Mouse (Mus musculus): ENCODE measurements at regions not wholly inside any gene's neighbourhood (a gene's known extent, or its start where the extent isn't known, plus 50 kb on each side); places are given as distances from the start of the nearest gene placed in this dataset.
A peak's percentile ranks its signal among the peaks of the same experiment; 100 is the strongest.

DNA sequence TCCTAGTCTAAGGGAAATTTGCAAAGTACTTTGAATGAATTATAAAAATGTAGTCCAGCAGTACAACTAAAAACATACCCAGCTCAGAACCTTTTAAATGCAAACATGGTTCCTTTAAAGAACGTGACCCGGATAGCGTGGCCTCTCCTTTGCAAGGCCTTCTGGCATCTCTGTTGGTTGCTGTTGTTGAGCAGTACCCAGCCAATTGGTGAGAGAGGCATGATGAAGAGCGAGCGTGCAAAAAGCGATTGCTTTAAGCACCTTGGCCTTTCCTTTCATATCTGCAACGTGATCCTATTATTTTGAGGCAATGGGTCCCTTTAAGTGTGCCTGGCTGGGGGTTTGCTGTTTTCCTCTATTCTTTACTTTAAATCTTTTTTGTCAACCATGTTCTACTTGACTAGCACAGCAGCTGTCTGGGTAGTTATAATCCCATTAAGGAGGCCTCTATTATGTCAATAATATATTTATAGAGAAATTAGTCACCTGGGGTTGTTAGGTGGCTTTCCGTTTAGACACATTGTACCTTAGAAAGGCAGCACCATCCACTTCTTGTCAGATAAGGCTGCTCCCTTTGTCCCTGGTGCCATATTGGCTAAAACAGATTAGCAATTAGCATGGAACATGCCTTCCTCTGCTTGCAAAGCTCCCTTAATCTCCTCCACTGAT lies 141.5 kb upstream of the Jag1 start:
- DNase-seq (ENCODE audit: low read depth, low spot score): no peak

DNA sequence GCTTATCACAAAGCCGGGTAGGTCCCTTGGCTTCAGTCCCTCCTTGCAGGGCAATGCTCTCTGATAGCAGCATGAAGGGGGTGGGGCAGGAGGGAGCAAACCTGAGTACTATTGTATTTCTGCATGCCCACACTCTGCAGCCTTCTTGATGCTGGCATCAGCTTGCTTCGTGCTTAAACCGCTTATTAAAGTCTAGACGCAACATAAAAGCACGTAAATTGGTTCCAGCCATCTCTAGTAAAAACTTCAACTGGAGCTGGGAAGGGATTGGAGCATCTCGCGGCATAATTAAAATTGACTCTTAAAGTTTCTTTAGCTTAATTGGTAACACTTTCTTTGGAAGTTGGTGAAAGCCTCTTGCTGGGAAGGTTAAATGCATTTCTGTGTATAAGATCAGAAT lies 131.5 kb upstream of the Jag1 start:
- no peak for DNase-seq (ENCODE audit: low read depth, low spot score)

- DNase-seq (ENCODE audit: low read depth, low spot score): no peak
Observed at GRCm38 (mm10) chr2:137244370-137244769, 127.9 kb upstream of the Jag1 start.

DNA sequence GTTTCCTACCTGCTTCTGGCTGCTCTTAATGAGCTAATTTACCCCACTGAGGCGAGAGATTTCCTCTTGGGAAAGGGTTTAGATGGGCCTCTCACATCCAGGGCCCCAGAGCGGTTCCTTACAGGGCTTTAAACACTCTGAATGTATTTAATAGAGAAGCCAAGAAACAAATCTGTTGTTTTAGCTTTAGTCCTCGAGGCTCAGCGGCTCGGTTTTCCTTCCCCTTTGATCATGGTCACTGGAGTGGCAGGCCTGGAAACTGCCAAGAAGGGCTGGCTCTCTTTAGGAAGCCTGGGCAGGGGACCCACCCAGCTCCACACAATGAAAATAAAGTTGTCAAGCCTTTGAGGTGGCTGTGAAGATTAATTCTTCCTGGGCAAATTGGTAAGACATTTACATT lies 127.5 kb upstream of the Jag1 start:
- DNase-seq (ENCODE audit: low read depth, low spot score): no peak

- DNase-seq (ENCODE audit: low read depth, low spot score): no peak
Observed at GRCm38 (mm10) chr2:137236961-137237360, 120.5 kb upstream of the Jag1 start.

- no peak for DNase-seq (ENCODE audit: low read depth, low spot score)
Observed at GRCm38 (mm10) chr2:137233936-137234335, 117.5 kb upstream of the Jag1 start.

GRCm38 (mm10) chr2:137231161-137231560 lies 114.7 kb upstream of the Jag1 start:
- no peak for DNase-seq (ENCODE audit: low read depth, low spot score)

DNA sequence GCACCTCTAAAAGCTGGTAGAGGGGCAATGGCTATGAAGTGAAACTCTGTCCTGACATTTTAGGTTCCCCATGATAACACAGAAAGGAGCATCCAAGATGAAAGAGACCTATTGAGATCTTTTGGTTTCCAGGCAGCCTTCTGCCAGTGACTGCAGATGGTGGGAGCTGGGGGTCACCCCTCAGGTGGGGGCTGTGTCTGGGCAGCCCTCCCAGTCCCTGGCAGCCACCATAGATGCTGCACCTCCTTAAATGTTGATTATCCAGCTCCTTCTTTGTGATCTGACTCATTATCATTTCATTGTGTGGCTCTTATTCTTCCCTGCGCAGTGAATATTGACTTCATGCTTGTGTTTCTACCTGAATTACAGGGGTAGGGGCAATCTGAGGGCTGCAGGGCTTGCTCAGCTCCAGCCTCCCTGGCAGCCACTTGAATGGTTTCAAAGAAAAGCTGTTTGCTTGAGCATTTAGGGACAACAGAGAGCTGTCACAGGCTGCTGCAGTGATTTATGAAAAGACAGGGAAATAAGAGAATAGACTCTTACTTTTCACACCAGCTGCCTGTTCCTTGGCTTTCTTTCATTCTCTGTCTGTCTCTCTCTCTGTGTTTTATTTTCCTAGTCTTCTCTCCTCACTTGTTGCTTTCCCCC lies 113.1 kb upstream of the Jag1 start:
- no peak for DNase-seq (ENCODE audit: low read depth, low spot score)

GRCm38 (mm10) chr2:137227495-137227894 lies 111.1 kb upstream of the Jag1 start:
- DNase-seq (ENCODE audit: low read depth, low spot score): peak; percentile 13

- DNase-seq (ENCODE audit: low read depth, low spot score): no peak
Observed at GRCm38 (mm10) chr2:137224702-137225552, 108.5 kb upstream of the Jag1 start.

DNA sequence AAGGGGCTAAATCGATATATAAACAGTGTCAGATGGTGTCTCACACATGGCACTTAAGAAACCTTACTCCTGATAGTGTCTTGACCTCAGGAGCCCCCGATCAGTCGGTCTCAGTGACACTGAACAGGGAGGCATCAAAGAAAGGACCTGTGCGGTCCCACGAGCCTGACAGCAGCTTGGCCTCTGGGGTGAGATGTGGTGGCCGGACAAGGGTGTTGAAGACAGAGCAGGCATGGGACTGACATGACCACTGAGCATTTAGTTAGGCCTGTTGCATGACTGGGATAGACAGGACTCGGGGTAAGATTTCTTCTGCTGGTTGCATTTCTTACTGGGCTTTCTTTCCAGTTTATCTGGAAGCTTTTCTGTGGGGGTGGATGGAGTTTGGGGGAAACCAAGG lies 99.3 kb upstream of the Jag1 start:
- DNase-seq (ENCODE audit: low read depth, low spot score): no peak

GRCm38 (mm10) chr2:137207846-137208245 lies 91.4 kb upstream of the Jag1 start:
- no peak for DNase-seq (ENCODE audit: low read depth, low spot score)

DNA sequence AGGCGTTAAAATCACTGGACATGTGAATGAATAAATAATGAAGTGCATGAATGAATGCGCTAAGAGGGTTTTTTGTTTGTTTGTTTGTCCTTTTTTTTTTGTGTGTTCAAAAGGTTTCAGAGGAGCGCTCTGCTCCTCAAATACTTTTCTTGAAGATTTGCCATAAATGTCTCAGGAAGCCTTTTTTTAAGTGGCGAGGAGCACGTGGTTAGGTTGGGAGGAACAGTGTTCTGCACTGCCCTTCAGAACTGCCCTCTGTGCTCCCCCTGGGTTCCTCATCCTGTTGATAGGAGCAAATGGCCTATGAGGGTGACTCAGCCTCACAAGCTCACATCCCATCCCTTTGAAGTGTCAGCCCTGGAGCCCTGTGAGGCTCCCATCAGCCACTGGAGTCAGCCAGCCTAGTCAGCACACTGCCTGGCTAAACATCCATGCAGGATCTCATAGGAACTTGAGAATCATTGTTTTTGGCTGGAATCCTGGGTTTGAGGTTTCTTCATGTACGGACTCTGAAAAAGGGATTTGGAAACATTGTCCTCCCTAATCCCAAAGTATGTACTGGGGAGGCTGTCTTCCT lies 87.9 kb upstream of the Jag1 start:
- no peak for DNase-seq (ENCODE audit: low read depth, low spot score)

DNA sequence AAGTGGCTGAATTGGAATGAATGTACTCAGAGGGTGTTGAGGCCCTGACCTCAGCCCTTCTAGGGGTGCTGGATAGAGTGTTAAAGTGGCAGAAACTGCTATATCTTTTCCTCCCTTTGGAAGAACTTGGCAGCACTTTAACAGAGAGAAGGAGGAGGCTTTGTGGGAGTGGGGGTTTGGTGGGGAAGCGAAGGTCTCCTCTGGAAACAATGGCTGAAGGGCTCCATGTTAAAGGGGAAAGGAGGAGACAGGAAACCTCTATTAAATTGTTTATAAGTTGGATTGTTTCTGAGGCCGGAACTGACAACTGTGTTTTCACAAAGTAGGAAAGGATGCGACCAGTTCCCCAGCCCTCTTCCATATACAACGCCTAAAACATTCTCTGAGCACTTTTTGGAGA lies 83.7 kb upstream of the Jag1 start:
- DNase-seq (ENCODE audit: low read depth, low spot score): no peak

GRCm38 (mm10) chr2:137192183-137192582 lies 75.7 kb upstream of the Jag1 start:
- DNase-seq (ENCODE audit: low read depth, low spot score): no peak

- no peak for DNase-seq (ENCODE audit: low read depth, low spot score)
Observed at GRCm38 (mm10) chr2:137169176-137169575, 52.7 kb upstream of the Jag1 start.

GRCm38 (mm10) chr2:137168626-137169025 lies 52.2 kb upstream of the Jag1 start:
- no peak for DNase-seq (ENCODE audit: low read depth, low spot score)
